Mouse (Mus musculus) E14TG2a.4 (cell line): ENCODE results near the gene Smim5.

Experiments used
- CTCF ChIP-seq: conservative IDR thresholded peaks from 2 replicates; pipeline ENCODE4 v1.5.1; 2014; ENCODE audit warnings: low read length
- NANOG ChIP-seq: IDR thresholded peaks from 2 replicates; pipeline ENCODE4 v1.6.1; 2014; ENCODE audit warnings: borderline replicate concordance, low read length, mixed read lengths
- POU5F1 ChIP-seq: IDR thresholded peaks from 2 replicates; pipeline ENCODE4 v1.6.1; 2014; ENCODE audit warnings: low read length, borderline replicate concordance

DNA sequence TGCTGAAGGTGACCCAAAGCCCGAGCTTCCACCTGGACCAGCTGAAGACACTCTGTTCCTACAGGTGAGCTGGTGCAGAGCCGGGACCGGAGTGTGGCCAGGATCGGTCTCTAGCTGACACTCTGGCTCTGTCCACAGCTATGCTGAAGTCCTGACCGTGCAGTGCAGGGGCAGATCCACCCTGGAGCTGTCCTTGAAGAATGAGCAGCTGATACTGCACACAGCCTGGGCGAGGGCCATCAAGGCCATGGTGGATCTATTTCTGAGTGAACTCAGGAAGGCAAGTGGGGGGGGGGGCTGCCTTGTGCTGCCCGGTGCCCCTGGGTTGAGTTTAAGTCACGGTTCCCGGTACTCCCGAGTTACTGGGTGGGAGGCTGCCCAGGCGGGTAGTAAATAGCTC, 13.3 kb upstream of the Smim5 start:
- TF ChIP-seq CTCF, result no peak
- no peak for TF ChIP-seq POU5F1
- no peak for TF ChIP-seq NANOG
